Mouse (Mus musculus) 416B (cell line): Measurements from ENCODE around the gene Snap23.

Source experiments
- DNase-seq: peaks from one replicate; pipeline ENCODE4 v3.0.0; 2011; ENCODE audit warnings: low read depth

The Snap23 gene

DNA sequence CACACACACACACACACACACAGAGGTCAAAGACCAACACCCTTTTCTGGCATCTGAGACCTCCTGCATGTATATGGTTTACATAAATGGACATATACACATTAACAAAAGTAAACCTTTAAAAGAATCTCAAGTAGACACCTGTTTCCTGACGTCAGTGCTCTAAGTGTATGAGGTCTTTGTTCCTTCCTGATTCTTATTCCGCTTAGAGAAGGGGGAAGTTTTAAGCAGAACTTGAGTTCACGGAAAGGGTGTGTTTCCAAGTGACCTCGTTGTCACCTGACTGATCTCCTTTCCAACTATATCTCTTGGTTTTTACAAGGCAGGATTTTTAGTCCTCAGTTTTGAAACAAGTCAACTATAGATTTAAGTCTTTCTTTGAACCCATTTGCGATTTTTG lies 10.8 kb downstream of the Snap23 start:
- peak; percentile 84 for DNase-seq

DNA sequence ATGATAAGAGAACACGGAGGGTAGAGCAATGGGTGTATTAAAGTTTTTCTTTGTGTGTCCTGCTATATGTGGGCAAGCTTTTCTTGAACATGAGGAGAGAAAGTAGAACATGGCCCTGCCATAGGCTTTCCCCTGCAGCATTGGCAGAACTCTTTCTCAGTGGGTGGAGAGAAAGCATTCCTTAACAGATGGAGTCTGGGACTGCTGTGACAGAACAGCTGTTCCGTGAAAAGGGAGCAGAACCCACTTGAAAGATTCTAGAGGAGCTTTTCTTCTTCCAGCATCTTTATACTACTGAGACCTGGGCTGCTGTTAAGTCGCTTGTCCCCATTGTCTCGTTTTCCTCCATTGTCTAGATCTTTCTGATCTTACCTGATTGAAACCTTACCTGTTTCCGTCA lies 22.3 kb downstream of the Snap23 start:
- no peak for DNase-seq

DNA sequence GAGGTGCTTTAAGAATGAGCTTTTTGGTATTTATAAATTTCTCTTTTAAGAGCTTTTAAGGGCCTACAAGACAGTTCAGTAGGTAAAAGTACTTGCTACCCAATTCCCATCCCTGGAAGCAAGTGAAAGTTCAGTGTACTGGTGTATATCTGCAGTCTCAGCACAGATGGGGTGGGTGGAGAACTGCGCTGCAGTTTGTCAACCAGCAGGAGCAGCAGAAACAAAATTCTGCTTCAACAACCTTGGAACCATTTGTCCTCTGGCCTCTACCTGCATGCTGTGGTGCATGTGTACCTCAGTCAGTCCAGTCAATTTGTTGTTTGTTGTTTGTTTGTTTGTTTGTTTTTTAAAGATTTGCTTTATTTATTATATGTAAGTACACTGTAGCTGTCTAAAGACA lies 24.8 kb downstream of the Snap23 start:
- DNase-seq, result no peak

DNA sequence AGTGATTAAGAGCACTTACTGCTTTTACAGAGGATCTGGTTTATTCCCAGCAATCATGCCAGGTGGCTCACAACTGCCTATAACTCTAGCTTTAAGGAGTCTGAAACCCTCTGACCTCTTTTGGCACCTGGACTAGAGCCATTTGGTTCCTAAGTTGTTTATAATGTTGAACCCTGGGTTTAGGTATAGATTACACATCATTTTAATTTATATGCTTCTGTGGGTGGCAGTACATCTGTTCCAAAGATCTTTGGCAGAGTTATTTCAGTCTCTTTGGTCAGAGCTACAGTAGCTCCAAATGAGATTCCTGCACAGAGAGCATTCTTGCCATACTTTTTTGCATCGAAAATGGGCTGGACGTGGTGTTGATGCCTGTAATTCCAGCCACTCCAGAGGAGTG lies 30.3 kb downstream of the Snap23 start:
- DNase-seq, result no peak

DNA sequence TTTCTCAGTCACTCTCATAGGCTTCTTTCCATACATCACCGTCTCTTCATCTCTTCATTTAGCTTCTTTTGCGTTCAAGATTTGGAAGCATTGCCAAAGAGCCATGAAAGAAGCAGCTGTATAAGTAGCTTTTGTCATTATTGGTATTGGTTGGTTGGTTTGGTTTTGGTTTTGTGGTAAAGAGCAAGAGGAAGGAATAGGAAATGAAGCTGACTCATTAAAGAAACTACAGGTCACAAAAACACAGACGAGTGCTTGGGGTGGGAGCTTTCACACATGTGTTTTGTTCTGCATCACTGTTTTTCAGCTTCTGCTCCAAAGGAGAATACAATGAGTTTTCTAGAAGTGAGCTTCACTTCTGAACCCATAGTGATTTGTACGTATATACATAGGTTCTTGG lies 32.0 kb downstream of the Snap23 start:
- DNase-seq, result peak; percentile 75

DNA sequence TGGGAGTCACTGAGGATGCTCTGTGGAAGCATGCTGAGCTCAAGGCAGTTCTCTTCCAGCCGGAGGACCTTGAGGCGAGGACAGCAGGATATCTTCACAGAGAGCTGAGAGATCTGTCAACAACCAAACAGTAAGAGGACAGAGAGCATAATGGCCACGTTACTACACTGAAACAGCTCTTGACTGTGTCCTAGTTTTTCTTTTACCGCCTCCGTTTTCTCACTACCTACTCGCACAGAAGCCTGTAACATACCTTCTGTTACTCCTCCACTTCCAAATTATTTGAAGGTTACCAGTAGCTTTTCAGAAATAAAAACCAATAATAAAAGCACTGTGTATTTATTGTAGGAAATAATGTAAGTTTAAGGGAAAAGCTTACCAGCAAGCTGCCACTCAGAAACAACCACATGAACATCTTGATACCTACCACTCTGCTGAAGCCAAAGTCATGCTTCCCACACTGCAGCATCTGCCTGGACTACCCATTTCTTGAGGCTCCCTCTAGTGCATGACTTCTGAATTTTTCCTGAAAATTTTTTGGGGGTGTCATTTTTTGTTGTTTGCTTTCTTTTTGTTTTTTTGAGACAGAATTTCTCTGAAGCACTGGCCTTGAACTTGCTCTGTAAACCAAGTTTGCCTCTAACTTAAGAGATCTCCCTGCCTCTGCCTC lies 38.7 kb downstream of the Snap23 start:
- DNase-seq, result peak; percentile 60

DNA sequence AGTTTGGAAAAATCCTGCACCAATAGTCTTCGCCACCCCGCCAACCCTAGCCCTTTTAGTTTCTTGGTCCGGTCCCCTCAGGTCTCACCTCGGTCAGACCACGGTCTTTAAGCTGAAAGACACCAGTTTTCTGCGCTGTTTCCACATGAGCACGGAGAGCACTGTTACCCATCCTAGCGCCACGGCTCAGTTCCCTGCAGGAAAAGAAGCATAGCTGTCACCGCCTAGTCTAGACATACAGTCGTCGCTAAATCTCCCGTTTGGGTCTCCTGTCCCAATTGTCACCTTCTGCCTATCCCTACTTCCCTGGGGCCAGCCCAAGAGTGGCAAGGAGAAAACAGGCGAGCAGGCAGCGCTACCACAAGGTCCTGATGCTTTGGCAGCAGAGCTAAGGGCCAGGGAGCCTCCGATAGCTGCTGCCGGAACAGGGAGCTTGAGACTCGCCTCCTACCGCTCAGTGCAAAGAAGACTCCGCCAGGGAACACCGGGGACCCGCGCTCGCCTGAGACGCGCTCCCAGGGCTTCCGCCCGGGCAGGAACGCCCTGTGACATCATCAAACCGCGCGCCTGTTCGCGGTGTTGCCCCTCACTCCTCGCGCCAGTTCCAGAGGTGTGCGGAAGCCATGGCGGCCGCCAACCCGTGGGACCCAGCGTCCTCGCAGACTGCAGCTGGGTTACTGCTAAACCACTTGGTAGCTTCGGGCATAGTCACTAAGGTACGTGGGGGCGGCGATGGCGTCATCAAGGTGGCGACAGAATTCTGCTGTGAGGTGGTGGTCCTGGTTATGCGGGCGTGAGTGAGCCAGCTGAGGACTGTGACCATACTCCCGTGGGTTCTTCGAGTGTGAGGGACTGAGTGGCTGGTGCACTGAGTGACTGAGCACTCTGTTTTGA lies 41.6 kb downstream of the Snap23 start, which contains the start of the genes Haus2 and Lrrc57:
Gene Haus2 (plus strand): TSS at position 554 of the 894 bp plus-strand sequence.
Gene Lrrc57 (minus strand): TSS at position 691 of the 894 bp plus-strand sequence.
- peak; percentile 92 for DNase-seq

DNA sequence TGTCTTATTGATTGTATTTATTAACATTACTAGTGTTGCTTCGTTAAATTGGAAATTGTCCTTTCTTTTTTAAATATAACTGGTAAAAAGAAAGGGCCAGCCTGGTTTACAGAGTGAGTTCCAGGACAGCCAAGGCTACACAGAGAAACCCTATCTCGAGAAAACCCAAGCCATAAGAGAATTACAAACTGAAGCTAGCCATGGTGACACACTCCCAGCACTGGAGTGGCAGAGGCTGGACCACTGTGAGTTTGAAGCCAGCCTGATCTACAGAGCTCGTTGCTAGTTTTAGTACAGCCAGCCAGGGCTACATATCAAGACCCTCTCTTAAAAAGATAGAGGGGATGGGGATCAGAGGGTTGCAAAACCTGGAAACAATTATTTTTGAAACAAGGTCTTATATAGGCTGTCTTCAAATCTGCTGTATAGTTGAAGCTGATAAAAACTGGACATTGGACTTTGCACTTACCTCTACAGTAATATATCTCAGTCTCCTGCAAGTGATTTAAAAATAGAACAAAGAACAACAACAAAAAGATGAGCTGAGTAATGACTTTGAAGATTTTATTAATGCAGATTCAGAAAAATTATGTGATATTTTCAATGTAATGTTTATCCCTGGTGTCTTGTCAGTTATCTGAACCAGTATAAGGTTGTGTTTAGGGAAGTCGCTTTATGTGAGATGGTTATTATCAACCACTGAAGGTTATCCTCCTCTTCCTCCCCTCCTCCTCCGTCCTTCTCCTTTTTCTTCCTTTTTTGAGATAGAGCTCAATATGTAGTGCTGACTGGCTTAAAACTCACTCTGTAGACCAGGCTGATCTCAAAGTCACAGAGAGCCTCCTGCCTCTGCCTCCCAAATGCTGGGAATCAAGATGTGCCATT lies 49.0 kb downstream of the Snap23 start:
- no peak for DNase-seq

DNA sequence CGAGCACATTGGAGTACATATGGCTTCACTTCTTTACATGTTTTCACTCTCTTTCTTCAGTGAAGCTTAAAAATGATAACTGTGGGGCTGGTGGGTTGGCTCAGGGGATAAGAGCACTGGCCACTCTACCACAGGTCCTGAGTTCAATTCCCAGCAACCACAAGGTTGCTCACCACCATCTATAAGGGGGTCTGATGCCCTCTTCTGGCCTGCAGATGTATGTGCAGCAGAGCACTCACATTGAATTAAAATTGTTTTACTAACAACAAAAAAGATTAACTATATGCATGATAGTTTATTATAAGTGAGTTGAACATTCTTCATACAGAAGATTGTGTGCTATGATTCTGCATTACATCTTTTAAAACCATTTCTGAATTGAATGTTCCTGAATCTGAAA lies 52.1 kb downstream of the Snap23 start:
- DNase-seq, result no peak

DNA sequence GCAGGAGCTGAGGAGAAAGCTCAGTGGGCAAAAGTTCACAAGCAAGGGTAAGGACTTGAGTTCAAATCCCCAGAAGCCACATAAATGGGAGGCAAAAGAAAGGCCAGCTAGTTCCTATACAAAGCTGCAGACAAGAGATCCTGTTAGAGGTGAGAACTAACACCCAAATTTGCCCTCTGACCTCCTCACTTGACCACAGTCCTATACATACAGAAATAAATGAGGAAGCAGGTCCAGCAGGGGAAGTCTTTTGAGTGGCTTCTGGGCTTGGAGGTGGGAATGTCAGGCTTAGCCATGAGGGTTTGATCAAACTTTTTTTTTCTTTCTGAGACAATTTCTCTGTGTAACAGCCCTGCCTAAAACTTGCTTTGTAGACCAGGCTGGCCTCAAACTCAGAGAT lies 55.4 kb downstream of the Snap23 start:
- peak; percentile 51 for DNase-seq

DNA sequence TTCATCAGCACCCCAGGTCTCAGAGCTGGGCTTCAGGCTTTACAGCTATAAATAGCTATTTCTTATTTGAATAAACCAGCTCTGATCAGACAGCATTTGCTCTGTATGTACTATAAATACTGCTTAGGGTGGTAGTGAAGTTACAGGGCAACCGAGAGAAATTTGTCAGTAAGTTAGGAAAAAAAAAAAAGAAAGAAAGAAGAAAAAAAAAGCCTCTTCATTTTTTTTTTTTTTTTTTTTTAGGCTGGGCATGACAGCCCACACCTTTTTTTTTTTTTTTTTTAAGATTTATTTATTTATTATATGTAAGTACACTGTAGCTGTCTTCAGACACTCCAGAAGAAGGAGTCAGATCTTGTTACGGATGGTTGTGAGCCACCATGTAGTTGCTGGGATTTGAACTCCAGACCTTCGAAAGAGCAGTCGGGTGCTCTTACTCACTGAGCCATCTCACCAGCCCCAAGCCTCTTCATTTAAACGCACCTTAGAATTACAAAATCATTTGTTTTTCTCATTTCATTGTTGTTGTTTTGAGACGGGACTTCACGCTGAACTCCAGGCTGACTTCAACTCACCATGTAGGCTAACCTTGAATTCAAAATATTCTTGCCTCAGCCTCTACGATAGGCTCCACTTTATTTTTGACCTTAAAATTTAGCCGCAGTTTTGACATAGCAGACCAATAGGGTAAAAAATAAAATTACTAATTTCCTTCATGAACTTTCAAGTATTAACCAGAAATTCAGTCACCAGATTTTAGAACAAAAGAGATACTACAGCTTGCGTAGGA lies 60.8 kb downstream of the Snap23 start:
- no peak for DNase-seq

DNA sequence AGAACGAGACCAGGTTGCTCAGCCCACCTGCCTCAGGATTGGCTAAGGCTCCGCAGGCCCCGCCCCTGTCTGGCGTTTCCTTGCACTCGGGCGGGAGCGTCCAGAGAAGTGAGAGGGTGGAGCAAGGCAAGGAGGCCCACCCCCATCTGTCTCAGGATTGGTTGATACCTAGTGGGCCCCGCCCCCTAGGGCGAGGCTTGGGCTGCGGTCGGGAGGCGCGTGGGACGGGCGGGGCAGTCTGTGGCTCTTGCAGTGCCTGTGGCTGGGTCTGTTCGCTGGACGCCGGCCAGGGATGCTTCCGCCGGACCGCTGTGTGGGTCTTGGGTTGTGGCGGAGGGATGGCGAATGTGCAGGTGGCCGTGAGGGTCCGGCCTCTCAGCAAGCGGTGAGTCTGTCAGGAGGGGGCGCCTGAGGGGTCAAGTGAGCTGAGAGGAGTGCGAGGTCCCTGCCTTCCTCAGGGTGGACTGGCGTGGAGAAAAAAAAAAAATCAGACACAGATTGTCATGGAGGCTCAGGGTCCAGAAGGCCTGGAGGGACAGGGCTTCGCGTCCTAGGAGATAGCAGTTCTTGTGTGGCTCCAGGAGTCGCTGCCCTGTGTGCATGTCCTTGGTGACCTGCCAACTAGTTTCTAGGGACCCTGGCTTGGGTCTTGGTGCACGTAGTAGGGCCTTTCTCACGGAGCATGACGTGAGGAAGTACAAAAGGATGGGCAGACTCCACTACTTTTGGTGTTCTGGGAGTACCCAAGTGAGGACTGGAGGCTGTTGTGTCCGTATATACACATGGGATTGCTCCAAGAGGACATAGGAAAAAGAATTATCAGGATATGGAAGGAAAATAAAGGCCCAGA lies 61.6 kb downstream of the Snap23 start, which contains the start of gene Stard9:
Gene Stard9 (plus strand): TSS at position 236 of the 850 bp plus-strand sequence.
- peak; percentile 99 for DNase-seq

DNA sequence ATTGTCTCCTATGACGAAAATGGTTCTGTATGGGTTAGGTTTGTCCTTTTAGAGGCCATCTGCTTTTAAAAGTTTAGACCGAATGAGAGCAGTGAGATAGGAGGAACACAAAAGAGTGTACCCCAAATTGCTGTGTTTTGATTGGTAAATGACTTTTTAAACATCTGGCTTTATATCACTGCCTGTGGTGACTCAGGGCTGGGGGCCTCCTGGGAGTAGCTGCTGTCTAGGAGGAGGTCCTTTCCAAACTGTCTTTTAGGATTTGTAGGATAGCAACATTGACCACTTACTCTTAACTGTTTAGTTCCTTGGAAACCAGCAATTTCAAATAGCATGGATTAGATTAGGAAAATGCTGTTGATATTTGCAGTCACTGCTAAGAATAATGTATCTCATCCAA lies 62.8 kb downstream of the Snap23 start:
- DNase-seq, result no peak

DNA sequence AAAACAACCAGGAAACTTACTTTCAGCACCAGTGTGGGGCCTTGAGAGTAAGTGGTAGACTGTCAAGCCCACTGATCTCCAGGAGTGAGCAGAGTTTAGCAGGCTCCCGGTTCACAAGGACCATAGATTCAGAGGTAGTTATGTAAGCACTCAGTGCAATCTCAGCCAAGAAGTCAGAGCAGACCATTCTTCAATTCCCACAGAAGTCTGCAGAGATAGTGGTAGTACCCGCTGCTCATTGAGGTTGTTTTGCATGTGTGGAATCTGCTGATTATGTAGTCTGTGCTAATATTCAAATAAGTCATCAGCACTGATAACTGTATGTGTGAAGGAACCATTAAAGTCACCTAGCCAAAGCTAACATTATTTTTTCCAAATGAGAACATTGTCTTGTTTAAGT lies 63.2 kb downstream of the Snap23 start:
- peak; percentile 24 for DNase-seq

DNA sequence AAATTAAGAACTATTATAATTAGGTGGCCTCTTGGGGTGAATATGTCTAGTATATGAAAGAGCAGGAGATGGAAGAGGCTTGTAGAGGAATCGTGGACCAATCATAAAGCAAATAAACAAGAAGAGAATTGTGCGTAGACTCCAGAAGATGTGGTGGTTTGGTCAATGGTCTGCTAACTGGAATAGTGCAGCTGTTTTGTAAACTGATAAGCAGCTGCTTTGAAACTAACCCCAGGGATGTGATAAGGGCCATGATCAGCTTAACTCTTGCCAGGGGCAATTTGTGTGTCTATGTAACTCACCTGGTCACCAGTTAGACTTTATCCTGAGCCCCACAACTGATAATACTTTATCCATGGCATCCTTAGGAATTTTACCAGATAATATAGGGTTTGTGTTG lies 64.0 kb downstream of the Snap23 start:
- peak; percentile 84 for DNase-seq

DNA sequence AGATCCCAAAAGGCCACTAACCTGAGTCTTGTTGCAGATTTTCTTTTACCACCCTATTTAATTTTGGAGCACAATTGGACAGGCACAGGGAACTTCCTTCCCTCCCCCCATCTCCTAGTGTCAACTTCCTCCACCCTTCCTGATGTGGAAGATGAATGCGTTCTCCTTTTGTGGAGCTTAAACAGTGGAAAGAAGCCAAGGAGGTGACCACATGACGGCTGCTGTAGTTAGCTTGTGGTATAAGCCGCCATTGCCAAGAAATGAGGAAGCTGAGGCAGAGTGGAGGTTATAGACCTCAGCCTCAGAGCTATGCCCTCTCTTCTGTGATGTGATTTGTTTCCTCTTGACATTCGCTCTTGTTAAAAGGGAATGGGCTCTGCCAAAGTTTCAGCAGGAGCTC lies 64.5 kb downstream of the Snap23 start:
- peak; percentile 94 for DNase-seq

DNA sequence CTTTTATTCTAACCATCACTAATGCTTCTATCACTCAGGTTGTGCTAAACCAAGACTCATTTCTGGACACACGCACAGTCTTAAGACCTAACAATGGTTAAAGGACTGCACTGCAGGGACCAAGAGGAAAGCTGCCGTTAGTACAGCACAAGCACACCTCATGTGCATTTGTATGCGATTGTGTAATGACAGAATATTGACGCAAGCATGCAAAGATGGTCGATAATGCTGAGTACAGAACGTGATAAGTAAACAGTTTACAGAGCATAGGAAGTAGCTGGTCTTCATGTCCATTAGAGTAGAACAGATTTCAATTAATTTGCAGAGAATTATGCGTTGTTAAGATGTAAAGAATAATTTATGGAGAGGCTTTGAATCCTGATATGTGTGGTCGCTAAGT lies 73.4 kb downstream of the Snap23 start:
- no peak for DNase-seq

DNA sequence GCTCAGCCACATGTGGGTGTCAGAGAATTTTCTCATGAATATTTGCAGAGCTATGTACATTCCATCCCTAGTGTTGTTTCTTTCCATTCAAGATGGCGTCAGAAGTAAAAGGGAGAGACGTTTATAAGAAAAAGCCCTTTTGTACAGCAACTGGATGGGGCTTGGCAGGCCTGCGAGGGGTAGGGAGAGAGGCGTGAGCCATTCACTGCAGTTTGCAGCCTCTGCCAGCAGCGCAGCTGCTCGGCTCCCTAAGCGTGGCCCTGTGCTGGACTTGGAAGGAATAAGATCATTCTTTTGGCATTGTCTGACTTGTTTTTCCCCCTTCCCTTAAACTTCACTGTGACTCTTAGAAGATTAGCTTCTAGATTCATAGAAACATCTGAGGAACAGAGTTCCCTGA lies 76.4 kb downstream of the Snap23 start:
- DNase-seq, result no peak

DNA sequence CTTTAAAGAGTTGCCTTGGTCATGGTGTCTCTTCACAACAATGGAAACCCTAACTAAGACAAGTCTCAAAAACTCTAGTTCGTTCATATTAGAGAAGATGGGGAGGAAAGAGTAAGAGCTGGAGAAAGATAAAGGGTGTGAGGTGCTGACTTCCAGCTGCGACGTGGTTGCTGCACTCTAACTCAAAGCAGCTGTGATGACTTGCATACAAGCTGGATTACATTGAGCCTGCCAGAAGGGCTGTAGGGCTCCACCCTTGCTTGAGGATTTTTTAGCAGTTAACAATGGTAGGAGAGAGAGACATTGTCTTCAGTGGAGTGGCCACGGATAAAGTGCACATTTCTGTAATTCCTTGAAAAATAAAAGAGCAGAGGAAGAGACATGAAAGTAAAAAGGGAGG lies 79.3 kb downstream of the Snap23 start:
- no peak for DNase-seq
